Mouse (Mus musculus): ENCODE results near the gene Map3k7cl. TPM values are rescaled to one million over a fixed set of nuclear protein-coding genes. Genes with fewer than 3 reads are reported as not detected.

Gene Map3k7cl
- polyA plus RNA-seq, 1 experiment: 0.63 TPM

DNA sequence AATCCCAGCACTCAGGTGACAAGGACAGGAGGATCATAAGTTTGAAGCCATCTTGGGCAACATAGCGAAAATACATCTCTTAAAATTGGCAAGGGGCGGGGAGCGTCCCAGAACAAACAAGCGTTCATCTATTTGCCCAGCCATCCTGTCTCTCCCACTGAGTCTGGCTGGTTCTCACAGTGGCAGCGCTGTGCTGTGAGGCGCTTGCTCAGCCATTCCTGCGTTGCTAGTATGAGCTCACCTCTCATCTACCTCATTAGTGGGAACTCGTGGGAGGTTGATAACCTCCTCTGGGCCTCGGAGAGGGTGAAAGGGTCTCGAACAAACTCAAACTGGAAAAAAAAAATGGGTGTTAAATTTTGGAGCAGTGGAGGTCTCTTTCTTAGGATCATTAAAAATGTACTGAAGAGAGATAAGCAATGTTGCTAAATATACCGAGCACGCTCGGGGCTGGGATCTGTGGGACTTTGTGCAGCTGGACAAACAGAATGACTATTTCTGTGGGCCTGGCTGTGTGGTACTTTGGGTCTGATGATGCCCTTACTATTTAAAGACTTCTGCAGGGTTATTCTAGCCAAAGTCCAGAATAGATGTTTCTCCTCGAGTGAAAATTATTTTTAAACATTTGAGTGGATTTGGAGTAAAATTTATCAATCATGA lies 91.1 kb downstream of the Map3k7cl start:
- Histone ChIP-seq H3K27ac (replicated peaks; ENCODE audit: low read depth, low read length) (no peak overlapping the region), H3K4me1 (ENCODE audit: control insufficient read depth, insufficient read depth, insufficient read length, low read length) (no peaks in the 10 kb centered on the region), H3K4me3 (ENCODE audit: insufficient read depth, low read depth, low read length) (no peak overlapping the region)

Other genes starting within 250 kb of the Map3k7cl start
- gene N6amt1, start 199.1 kb upstream of the Map3k7cl start, polyA plus RNA-seq (2012; ENCODE audit: insufficient read depth, insufficient read length, missing spikeins): 26.8 and 30.3 TPM in 2 replicates
- 9.3 and 9.5 TPM in 2 replicates for gene Ltn1, start 120.7 kb upstream of the Map3k7cl start, polyA plus RNA-seq (2012; ENCODE audit: insufficient read depth, insufficient read length, missing spikeins)
- gene Rwdd2b, start 112.8 kb upstream of the Map3k7cl start, polyA plus RNA-seq (2012; ENCODE audit: insufficient read depth, insufficient read length, missing spikeins): 2.6 and 3.4 TPM in 2 replicates
- 50.5 and 78.3 TPM in 2 replicates for gene Usp16, start 98.6 kb upstream of the Map3k7cl start, polyA plus RNA-seq (2012; ENCODE audit: insufficient read depth, insufficient read length, missing spikeins)
- 91.6 and 165 TPM in 2 replicates for gene Cct8, start 57.5 kb upstream of the Map3k7cl start, polyA plus RNA-seq (2012; ENCODE audit: insufficient read depth, insufficient read length, missing spikeins)
- 5.9 and 10.1 TPM in 2 replicates for gene Bach1, start 145.6 kb downstream of the Map3k7cl start, polyA plus RNA-seq (2012; ENCODE audit: insufficient read depth, insufficient read length, missing spikeins)